Mouse (Mus musculus): ENCODE measurements around the gene Arhgap45.

Arhgap45 gene

DNA sequence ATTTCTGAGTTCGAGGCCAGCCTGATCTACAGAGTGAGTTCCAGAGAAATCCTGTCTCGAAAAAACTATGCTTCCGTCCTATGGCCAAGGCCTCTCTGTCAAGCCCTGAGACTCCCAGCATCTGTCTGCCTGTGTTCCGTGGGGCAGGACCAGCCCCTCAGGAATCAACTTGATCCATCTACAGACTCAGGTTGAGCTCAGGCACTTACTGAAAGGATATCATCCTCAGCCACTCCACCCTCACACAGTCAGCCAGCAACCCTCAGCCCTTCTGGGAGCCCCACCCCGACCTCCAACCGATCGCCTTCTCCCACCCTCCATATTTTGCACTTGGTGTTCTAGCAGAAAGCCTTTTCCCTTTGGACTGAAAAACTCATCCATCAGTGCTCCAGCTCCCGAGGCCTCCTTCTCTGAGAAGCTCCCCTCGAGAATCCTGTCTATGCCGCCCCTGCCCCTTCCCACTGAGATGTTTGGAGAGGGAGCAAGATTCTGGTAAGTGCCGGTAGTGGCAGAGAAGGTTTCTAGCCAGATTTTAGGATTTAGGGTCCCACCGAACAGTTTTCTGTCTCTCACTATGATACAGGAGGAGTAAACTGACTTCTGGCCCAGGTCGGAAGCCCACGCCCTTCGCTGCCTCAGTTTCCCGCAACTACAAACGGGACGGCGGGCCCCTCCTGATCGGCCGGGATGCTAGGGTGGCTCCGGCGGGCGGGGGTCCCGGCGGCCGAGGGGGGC is 28.5 kb upstream of the Arhgap45 start:
- no peak for DNase-seq

DNA sequence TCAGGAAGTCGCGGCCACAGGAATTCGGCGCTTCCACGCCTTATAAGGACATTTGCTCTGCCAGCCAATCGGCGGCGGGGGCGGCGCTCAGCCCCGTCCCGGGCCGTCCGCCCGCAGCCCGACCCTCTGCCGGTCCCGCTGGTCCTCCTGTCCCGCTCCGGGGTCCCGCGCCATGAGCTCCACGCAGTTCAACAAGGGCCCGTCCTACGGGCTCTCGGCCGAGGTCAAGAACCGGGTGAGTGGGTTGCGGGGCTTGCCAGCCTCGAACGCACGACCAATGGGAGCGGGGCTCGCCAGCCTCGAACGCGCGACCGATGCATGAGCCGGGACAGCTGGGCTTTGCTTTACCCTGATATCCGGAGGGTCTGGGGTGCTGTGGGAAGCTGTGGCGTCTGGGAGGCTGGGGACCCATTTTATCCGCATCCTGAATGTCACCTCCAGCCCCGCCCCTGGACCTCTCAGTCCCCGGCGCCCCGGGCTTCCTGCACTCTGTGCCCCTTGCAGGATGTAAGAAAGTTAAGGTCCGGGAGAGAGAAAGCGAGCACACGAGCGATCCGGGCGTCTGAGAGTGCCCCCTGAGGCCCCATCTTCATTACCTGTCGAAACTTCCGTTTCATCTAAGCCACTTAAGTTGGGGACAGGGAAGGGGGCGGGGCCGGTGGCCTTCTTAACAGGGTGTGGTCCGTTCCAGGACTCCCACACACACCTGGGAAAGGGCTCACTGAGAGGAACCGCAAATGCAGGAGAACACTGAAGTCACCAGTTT is 27.8 kb upstream of the Arhgap45 start, which contains the start of gene Cnn2:
TSS of gene Cnn2 (plus strand) at position 79 of the 766 bp plus-strand sequence.
- peak; percentile 60 to 77 for DNase-seq

DNA sequence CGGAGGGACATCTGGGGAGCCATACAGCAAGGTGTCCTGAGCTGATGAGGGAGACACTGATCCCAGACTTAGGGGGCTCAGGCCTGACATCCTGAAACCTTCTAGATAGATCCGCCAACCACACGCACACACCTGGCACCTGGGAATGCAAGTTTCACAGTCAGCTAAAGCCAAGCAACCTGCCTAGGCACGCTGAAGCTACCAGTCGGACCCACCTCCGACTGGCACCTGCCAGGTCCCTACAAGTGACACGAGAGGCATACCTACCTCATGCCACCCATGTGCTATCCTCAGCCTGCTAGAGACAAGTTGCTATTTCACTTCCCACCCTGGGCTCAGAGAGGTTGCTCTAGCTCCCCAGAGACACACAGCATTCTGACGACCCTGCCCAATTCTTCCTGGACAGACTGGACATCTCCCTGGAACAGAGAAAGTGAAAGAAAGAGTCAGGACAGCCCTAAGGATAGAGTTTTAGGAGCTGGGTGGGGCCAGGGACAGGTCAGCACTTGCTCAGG is 27.1 kb upstream of the Arhgap45 start:
- no peak for DNase-seq

DNA sequence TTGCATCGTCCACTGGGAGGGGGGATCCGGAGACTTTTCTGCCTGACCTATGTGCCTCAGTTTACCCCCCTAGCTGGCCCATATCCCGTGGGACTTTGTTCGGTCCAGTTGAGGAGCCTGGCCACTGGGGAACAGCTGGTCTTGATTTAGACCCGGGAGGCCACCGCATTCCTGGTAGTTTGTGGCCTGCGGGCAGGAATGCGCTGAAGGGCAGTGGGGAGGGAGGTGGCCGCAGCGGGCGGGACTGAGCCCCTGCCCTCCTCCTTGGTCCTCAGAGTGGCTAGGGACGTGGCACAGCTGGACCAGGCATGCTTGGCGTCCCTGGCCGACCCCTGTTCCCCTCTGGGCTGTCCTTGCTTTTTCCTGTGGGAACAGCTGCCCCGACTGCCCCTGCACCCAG is 26.6 kb upstream of the Arhgap45 start:
- peak in 1 of 2 experiments; percentile 42 for DNase-seq

DNA sequence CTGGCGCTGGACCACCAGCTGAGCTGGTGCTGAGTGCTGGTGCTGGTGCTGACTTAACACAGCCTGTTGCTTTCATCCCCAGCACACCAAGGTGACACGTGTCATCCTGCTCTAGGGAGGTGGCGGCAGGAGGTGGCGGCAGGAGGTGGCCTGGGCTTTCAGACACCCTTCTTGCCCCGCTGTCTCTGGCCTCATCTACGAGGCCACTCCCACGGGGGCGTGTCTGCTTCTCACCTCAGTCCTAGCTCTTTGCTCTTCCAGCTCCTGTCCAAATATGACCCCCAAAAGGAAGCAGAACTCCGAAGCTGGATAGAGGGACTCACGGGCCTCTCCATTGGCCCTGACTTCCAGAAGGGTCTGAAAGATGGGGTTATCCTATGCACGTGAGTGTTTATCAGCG is 25.4 kb upstream of the Arhgap45 start:
- DNase-seq: no peak

DNA sequence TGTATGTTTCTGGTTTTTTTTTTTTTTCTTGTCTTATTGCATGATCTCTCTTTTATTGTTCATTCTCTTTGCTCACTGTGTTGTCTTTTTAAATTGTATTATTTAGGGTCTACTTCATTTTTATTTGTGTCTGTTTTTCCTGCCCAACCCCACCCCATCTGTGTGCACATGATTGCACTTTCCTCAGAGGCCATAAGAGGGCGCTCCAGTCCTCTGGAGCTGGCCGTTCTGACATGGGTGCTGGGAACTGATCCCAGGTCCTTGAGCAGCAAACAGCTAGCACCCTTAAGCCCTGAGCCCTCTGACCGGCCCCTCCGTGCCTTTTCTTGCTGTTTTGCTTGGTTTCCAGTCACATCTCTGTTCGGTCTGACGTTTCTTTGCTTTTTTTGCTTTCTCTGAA is 24.9 kb upstream of the Arhgap45 start:
- DNase-seq: no peak

DNA sequence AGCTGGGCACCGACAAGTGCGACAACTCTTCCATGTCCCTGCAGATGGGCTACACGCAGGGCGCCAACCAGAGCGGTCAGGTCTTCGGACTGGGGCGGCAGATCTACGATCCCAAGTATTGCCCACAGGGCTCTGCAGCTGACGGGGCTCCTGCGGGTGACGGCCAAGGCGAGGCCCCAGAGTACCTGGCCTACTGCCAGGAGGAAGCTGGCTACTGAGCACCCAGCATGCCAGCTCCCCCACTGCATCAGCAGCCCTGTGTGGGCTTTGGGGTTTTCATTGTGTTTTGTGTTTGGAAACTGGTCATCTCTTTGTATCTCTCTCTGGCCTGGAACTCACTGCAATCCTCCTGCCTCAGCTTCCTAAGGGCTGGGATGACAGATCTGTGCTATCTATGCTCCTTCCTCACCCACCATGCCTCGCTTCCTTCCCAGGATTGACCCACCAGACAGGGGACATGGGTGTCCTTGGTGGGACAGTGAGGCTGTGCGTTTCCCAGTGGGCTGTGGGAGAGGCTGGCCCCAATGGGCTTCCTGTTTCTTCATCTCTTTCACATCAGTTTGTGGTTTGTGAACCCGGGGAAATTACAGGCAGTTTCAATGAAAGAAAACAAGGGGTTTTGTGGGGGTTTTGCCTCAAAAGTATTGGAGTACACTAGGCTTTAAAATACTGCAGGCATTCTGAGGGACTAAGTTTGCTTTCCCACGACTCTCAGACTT is 21.9 kb upstream of the Arhgap45 start:
- peak in 1 of 2 experiments; percentile 71 for DNase-seq

DNA sequence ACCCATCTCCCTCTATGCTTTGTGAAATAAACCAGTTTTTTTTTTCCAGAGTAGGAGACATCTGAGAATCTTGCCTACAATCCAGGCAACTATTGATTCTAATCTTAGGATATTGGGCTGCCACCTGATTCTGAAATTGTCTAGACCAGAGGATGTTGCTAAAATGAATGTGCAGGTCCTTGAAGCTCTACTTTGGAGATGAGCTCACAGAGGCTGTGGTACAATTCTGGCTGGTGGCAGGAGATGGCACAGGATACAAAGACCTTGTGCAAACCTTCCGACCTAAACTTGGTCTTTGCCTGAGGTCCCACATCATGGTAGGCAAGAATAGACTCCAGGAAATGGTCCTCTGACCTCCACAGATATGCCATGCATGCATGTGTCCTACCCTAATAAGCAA is 20.8 kb upstream of the Arhgap45 start:
- DNase-seq: no peak

DNA sequence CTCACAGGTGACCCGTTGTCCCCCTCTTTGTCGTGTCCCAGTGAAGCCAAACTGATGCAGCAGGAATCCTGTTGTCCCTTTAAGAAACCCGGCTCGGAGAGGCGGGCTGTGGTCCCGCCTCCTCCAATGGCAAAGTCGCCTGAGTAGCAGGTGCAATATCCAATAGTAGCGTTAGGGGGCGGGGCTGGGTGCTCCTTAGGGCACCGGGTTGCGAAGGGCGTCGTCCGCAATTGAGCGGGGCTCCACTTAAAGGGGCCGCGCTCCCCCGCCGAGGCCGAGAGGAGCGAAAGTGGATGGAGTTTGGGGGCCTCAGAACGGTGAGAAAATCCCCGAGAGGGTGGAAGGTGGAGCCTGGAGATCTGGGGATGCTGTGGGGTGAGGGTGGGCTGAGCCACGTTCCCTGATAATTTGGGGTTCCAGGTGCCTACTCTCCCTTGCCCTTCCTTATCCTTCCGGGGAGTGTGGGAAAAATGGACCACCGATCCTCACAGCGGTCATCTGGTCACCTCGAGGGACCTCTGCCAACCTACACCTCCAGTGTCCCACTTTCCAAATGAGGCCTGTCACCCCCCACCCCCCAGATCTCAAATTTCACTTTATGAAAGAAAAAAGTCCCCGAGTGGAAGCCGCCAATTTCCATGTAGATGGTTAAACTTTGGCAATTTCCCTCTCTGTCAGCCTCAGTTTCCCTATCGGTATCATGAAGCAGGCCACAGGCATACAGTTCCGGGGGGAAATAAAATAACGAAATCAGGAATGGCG is 20.0 kb upstream of the Arhgap45 start, which contains the start of gene Abca7:
TSS of gene Abca7 (plus strand) at position 223 of the 762 bp plus-strand sequence.
- peak; percentile 97 to 99 for DNase-seq

DNA sequence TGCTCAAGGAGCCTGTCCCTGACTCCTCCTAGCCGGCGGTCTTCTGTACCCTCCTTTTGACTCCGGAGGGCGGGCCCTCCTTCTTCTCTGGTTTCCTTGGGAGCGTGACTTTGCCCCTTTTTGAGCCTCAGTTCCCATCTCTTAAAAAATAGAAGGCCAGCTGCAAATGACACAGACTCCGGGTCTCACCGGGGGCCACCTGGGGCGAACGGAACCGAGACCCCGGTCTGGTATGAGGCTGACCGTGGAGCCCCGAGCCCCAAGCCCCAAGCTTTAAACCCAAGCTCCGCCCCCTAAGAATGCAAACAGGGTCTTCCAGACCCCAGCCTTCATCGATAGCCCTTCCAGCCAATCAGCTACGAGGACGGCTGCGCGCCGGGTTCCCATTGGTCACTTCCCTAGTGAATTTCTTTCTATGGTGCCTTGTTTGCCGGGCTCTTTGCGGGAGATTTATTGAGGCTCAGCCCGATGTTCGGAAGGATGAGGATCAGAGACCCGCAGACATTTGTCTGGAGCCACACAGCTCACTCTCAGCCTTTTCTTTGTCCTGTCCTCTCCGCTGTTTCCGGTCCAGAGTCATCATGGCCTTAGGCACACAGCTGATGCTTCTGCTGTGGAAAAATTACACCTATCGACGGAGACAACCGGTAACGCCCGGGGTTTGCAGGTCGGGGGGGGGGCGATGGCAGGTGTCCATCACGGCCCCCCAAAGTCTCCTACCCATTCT is 19.3 kb upstream of the Arhgap45 start:
- peak in 1 of 2 experiments; percentile 75 for DNase-seq

DNA sequence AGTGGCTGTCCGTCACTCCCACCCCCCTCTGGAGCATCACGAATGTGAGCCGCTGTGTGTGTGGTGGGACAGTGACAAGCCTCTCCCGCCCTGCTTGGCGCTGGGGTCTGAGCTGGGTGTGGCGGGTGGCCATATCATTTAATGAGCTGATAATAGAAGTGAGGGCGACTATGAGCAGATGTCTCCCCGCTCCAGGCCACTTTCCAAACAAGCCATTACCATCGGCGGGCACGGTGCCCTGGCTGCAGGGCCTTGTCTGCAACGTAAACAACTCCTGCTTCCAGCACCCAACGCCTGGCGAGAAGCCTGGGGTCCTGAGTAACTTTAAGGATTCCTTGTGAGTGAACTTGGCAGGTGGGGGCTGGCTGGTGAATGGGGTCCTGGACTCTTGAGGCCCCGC is 18.6 kb upstream of the Arhgap45 start:
- no peak for DNase-seq

DNA sequence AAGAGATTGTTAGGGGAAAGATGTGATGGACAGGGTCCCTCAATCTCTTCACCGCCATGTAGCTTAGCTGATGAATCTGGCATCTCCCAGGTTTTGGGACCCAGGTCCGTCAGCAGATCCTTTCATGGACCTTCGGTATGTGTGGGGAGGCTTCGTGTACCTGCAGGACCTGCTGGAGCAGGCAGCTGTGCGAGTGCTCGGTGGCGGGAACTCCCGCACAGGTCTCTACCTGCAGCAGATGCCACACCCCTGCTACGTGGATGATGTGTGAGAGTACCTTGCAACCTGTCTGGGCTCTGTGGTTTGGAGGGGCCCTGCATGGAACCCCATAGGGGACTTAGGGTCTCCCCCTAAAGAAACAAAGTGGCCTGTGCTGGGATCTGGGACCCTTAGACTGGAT is 14.5 kb upstream of the Arhgap45 start:
- DNase-seq: no peak

DNA sequence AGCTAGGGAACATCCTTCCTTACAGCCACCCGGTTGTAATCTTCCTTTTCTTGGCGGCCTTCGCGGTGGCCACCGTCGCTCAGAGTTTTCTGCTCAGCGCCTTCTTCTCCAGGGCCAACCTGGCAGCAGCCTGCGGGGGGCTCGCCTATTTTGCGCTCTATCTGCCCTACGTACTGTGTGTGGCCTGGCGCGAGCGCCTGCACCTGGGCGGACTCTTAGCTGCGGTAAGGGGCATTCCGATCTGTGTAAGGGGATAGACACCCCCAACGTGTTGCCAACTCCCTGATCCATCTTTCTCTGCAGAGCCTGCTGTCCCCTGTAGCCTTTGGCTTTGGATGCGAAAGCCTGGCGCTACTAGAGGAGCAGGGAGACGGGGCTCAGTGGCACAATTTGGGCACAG is 13.6 kb upstream of the Arhgap45 start:
- DNase-seq: no peak

DNA sequence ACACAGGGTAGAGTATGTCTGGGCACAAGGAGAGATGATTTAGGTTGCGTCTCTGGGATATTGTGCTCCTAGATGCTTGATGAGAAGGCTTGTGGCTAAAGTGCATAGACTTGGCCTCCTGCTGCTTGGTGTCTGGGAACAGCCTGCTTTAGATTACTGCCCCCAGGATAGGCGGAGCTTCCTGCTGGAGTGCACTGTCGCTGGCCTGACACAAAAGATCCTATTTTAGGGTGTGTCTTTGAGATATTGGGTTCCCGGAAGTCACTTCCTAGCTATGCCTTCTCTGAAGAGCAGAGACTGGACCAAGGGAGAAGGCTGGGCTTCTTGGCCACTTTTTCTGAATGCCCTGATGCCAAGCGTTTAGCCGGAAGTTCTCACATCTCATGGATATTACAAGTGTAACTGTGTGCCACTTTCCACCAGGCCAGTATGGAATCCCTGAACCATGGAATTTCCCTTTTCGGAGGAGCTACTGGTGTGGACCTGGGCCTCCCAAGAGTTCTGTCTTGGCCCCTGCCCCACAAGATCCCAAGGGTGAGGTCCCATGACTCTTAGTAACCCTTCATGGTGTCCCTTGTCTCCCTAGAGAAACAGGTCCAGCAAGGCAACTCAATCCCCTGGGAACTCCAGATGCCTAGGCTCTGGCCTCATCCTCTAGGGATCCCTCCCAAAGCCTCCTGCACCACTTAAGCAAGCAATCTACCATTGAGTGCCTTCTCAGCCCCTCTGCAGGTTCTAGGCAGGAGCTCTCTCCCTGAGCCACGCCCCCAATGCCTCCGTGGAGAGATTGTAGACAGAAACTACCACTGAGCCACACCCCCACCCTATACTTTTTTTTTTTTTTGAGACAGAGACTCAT is 12.8 kb upstream of the Arhgap45 start:
- DNase-seq: peak in 1 of 2 experiments; percentile 65

DNA sequence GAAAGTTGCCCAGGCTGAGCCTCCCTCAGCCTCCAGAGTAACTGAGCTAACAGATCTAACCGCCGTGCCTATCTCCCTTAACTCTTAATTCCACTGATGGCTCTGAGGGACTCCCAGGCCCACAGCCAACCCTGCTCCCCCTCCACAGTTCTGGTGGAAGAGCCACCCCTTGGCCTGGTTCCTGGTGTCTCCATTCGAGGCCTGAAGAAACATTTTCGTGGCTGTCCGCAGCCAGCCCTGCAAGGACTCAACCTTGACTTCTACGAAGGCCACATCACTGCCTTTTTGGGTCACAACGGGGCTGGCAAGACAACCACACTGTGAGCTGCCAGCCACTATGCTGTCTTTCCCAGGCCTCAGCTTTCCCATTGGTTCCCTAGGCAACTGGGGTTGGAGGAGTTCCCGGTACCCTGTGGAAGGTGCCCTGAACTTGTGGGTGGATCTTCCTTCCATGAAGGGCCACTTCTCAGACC is 12.2 kb upstream of the Arhgap45 start:
- DNase-seq: no peak

DNA sequence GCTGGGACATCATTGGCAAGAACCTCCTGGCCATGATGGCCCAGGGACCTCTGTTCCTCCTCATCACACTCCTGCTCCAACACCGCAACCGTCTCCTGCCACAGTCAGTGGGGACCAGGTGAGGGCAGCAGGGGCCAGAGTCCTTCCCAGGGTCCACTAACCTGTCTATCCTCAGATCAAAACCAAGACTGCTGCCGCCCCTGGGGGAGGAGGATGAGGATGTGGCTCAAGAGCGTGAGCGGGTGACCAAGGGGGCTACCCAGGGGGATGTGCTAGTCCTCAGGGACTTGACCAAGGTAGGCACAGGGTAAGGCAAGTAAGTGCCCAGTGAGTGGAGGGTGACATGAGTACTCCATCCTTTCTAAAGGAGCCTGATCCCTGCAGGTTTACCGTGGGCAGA is 4.7 kb upstream of the Arhgap45 start:
- DNase-seq: no peak

DNA sequence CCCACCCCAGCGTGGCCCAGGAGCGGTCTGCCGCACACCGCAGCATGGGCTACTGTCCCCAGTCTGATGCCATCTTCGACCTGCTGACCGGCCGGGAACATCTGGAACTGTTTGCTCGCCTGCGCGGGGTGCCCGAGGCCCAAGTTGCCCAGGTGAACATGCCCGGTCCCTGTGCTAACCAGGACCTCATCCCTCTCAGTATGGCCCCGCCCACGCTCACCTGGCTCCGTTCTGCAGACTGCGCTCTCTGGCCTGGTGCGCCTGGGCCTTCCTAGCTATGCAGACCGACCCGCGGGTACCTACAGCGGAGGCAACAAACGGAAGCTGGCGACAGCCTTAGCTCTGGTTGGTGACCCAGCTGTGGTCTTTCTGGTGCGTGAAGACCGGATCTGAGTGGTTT is 2.8 kb upstream of the Arhgap45 start:
- DNase-seq: no peak

DNA sequence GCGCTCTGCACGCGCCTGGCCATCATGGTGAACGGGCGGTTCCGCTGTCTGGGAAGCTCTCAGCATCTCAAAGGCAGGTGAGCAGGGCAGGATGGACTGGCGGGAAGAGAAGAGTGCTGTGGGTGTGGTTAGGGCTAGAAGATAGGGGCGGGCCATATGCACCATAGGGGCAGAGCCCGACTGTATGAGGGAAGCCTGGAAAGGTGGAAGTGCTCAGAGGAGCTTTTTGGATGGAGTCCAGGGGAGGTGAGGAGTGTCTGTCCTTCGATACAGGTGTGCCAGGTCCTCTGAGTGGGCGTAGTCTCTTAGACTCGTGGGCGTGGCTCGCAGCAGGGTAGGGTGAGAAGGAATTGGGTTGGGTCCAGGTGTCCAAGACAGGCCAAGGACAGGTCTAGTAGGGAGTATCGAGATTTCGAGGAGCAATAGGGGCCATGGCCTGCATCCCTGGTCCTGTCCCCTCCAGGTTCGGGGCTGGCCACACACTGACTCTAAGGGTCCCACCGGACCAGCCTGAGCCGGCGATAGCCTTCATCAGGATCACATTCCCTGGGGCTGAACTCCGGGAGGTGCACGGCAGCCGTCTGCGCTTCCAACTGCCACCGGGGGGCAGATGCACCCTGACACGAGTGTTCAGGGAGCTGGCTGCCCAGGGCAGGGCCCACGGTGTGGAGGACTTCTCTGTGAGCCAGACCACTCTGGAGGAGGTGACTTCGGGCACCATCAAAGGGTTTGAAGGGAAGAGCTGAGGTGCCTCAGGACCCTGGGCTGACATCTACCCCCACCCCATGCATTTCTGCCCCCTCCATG is 1.8 kb upstream of the Arhgap45 start:
- peak in 1 of 2 experiments; percentile 47 for DNase-seq

DNA sequence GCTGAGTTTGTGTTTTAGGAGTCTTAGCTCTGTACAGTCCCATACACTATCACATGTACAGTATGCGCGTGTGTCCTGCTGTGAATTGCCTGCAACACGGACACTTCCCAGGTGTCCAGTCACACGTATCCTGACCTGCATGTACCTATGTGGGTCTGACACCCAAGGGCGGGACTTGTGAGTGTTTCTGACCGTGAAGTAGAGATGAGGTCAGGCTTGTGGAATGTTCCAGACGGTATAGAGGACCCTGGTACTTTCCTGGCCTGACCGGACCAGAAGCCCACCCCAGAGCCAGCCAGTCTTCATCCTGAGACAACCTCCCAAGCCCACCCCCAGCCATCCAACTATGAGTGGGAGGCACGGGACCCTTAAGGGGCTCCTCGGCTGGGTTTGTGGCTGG is 870 bp upstream of the Arhgap45 start:
- DNase-seq: no peak

DNA sequence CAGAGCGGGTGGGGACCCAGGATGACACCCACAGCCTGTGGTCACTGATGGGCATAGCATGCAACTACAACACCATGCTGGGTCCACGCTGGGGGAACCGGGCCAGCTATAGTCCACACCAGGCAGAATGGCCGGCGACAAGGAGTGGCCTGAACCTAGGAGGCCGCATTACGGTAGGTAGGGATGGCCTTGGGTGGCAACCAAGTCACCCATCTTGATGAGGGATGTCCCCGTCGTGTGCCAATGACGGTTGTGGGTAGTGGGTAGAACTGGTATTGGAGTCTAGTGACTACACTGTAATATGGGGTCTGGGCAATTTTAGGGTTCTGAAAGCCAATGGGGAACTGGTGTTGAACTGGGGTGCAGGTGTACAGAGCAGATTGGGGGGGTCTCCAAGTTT is 478 bp downstream of the Arhgap45 start:
- DNase-seq: no peak
